Mouse (Mus musculus): ENCODE measurements at regions not wholly inside any gene's neighbourhood (a gene's known extent, or its start where the extent isn't known, plus 50 kb on each side); places are given as distances from the start of the nearest gene placed in this dataset.

DNA sequence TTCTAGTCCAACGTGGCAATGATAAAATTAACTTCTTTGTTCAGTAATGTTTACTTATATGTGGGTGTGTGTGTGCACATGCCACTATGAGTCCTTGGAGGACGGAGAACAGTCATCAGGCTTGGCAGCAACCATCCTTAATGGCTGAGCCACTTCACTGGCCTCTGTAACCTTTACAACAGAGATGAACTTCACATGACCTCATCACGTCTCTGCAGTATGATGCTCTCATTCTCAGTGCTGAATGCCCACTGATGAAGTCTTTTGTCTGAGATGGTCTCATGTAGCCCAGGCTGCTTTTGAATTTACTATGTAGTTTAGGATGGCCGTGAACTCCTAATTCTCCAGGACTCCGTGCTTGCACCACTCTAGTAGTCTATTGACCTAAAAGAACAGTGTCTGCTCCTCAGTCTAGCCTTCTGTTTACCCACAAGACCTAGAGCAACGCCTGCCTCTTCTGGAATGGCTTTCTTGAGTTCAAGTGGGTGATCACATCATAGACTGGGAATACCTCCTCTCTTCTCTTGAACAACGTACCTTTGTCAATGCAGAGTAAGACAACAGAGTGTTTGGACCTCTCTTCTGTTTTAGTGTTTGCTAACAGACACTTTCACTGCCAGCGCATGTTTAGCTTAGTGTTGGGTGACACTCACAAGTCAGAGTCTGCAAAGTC lies 308.8 kb downstream of the 1810013L24Rik start:
- dilution Hi-C loops (cut with MboI; ENCODE audit: extremely low pct_ligation_motif_present, extremely low pct_unique_long_range_greater_than_20kb, low sequenced_read_pairs): no loop called here

GRCm38 (mm10) chr16:9139405-9139804 lies 309.5 kb downstream of the 1810013L24Rik start:
- H3K79me2 ChIP-seq (replicated peaks; ENCODE audit: control insufficient read depth, extremely low read depth, insufficient read depth, poor library complexity, severe bottlenecking): no peaks in the 10 kb centered on the region
- dilution Hi-C loops (cut with MboI; ENCODE audit: extremely low pct_ligation_motif_present, extremely low pct_unique_long_range_greater_than_20kb, low sequenced_read_pairs): no loop called here
- H3K27me3 ChIP-seq (replicated peaks): no peaks in the 10 kb centered on the region
- in situ Hi-C loops (cut with MboI; ENCODE audit: low pct_ligation_motif_present, low pct_unique_long_range_greater_than_20kb, low sequenced_read_pairs): no loop called here
- no peak overlapping the region for H3K4me2 ChIP-seq (ENCODE audit: insufficient read depth, low read depth, poor library complexity, severe bottlenecking)
- no peaks in the 10 kb centered on the region for H3K36me3 ChIP-seq (replicated peaks in 1 of 2; ENCODE audit: control insufficient read depth in 1 of 2, insufficient read depth in 1 of 2, low read length in 1 of 2)
- no peak overlapping the region for H3K9ac ChIP-seq (ENCODE audit: insufficient read depth, low read depth)
- no peak overlapping the region for H3K27ac ChIP-seq (ENCODE audit: insufficient read depth, low read depth)
- TF ChIP-seq RCOR1 (conservative IDR thresholded peaks at IDR 0.05; ENCODE audit: low read depth, low read length): no peak
- DNase-seq (ENCODE audit: extremely low read depth): no peak
- H3K4me1 ChIP-seq (ENCODE audit: control insufficient read depth in 1 of 2, insufficient read depth in 2 of 2): peaks cover 0 to 11% of the 10 kb centered on the region in 2 experiments; a peak in 2 of 4 replicates
- no peaks in the 10 kb centered on the region for H3K9me3 ChIP-seq (replicated peaks; ENCODE audit: low read length)
- no peak overlapping the region for H3K4me3 ChIP-seq (replicated peaks in 1 of 3; ENCODE audit: low read depth in 2 of 3, low read length in 2 of 3, poor library complexity in 1 of 3)

More for the DNA sequence above, 308.8 kb downstream of the 1810013L24Rik start:
- Histone ChIP-seq H3K27me3 (replicated peaks) (no peaks in the 10 kb centered on the region), H3K9me3 (replicated peaks; ENCODE audit: low read length) (no peaks in the 10 kb centered on the region), H3K36me3 (replicated peaks in 1 of 2; ENCODE audit: control insufficient read depth in 1 of 2, insufficient read depth in 1 of 2, low read length in 1 of 2) (no peaks in the 10 kb centered on the region), H3K27ac (ENCODE audit: insufficient read depth, low read depth) (no peak overlapping the region), H3K4me3 (replicated peaks in 1 of 3; ENCODE audit: low read depth in 2 of 3, low read length in 2 of 3, poor library complexity in 1 of 3) (no peak overlapping the region), H3K4me1 (ENCODE audit: control insufficient read depth in 1 of 2, insufficient read depth in 2 of 2) (peaks cover 0 to 11% of the 10 kb centered on the region in 2 experiments; a peak in 2 of 4 replicates), H3K9ac (ENCODE audit: insufficient read depth, low read depth) (no peak overlapping the region), H3K4me2 (ENCODE audit: insufficient read depth, low read depth, poor library complexity, severe bottlenecking) (no peak overlapping the region), H3K79me2 (replicated peaks; ENCODE audit: control insufficient read depth, extremely low read depth, insufficient read depth, poor library complexity, severe bottlenecking) (no peaks in the 10 kb centered on the region)
- DNase-seq (ENCODE audit: extremely low read depth): no peak
- in situ Hi-C loops (cut with MboI; ENCODE audit: low pct_ligation_motif_present, low pct_unique_long_range_greater_than_20kb, low sequenced_read_pairs): no loop called here
- TF ChIP-seq USF2 (conservative IDR thresholded peaks at IDR 0.05; ENCODE audit: low read depth, low read length): no peak
- no peak for TF ChIP-seq HCFC1 (IDR thresholded peaks at IDR 0.05; ENCODE audit: low read depth, low read length)
- TF ChIP-seq UBTF (IDR thresholded peaks at IDR 0.05; ENCODE audit: low read depth, low read length): no peak
- no peak for TF ChIP-seq MAX (IDR thresholded peaks at IDR 0.05; ENCODE audit: low read length)
- no peak for TF ChIP-seq CHD1 (IDR thresholded peaks at IDR 0.05; ENCODE audit: low read depth, low read length)
- TF ChIP-seq MYC (IDR thresholded peaks at IDR 0.05; ENCODE audit: low read depth, low read length): no peak
- no peak for TF ChIP-seq USF1 (IDR thresholded peaks at IDR 0.05; ENCODE audit: low read depth, low read length)
- TF ChIP-seq JUND (conservative IDR thresholded peaks at IDR 0.05; ENCODE audit: low read depth, low read length): no peak
- no peak for TF ChIP-seq SIN3A (IDR thresholded peaks at IDR 0.05; ENCODE audit: low read length)
- no peak for TF ChIP-seq ZNF384 (IDR thresholded peaks at IDR 0.05; ENCODE audit: low read depth, low read length)

Data from CH12.LX (cell line).